Comparison of ENCODE assay signal across 12 mouse cellular contexts in the genomic region with DNA sequence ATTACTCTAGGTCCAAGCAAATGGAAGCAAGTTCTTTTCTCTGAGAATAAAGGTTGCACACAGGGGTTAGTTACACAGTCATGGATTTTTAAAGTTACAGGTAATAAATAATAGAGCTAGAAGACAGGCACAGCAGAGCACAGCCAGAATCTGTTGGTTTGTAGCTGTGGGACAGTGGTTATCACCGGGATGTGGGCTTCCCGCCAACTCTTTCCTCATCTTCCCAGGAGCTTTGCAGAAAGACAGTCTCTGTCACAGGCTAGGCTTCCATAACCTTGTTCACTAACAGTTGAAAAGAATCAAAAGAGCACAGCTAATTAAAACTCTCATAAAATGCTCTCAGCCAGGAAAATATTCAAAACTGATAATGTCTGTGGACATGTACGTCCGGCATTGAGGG. TPM values are rescaled to one million over a fixed set of nuclear protein-coding genes. Genes with fewer than 3 reads are reported as not detected.
A peak's percentile ranks its signal among the peaks of the same experiment; 100 is the strongest.
DNase-seq lines count a peak whose midpoint lies in the region; ATAC-seq lines count a peak whose summit lies in the region.
"Had no signal": no experiment of that assay in that cellular context is flagged by ENCODE, and none has a peak within 500 bp of the region (broad histone marks: within the 10 kb centered on the region; RNA-seq: fewer than 3 reads in every experiment).

No protein-coding gene starts in this region.

- ATAC-seq in midbrain, embryonic 14.5 days (ENCODE audit: low FRiP score, low TSS enrichment) = no peak
- ATAC-seq in midbrain, embryonic 11.5 days (ENCODE audit: low FRiP score) = no peak

- H3K4me3 ChIP-seq in midbrain, embryonic 14.5 days (replicated peaks; ENCODE audit: low read depth, low read length) = no peak overlapping the region
- H3K4me3 ChIP-seq in midbrain, embryonic 11.5 days (ENCODE audit: low read depth, low read length) = no peak overlapping the region
- H3K4me3 ChIP-seq: left cerebral cortex, adult 2 months had no signal

- 0 out of 2 replicates have a peak, but pooled peaks cover 8% of the 10 kb centered on the region for H3K36me3 ChIP-seq in midbrain, embryonic 14.5 days (ENCODE audit: control insufficient read depth, insufficient read depth, low read length)
- H3K36me3 ChIP-seq in midbrain, embryonic 11.5 days (ENCODE audit: control insufficient read depth, insufficient read depth, low read length) = no peaks in the 10 kb centered on the region

- WGBS in midbrain, embryonic 14.5 days = 48% methylated on average over 4 of the region's 4 CpGs
- 69% methylated on average over 4 of the region's 4 CpGs for WGBS in midbrain, embryonic 11.5 days

- H3K27me3 ChIP-seq in midbrain, embryonic 14.5 days (ENCODE audit: control insufficient read depth, insufficient read depth, low read length) = no peaks in the 10 kb centered on the region
- no peaks in the 10 kb centered on the region for H3K27me3 ChIP-seq in midbrain, embryonic 11.5 days (ENCODE audit: control insufficient read depth, insufficient read depth, low read length)

- H3K4me2 ChIP-seq in midbrain, embryonic 14.5 days (ENCODE audit: low read length) = no peak overlapping the region
- H3K4me2 ChIP-seq in midbrain, embryonic 11.5 days = no peak overlapping the region

- H3K27ac ChIP-seq in midbrain, embryonic 14.5 days (replicated peaks; ENCODE audit: low read depth, low read length) = no peak overlapping the region
- no peak overlapping the region for H3K27ac ChIP-seq in midbrain, embryonic 11.5 days (ENCODE audit: low read depth, low read length)
- H3K27ac ChIP-seq: left cerebral cortex, adult 2 months had no signal

- peak; percentile 14 to 35 for DNase-seq in heart, adult 18-20 months
- DNase-seq in heart, postnatal 25 days (ENCODE audit: low spot score) = no peak
- DNase-seq in midbrain, embryonic 14.5 days = peak; percentile 14
- no peak for DNase-seq in midbrain, embryonic 11.5 days (ENCODE audit: low spot score, missing footprints)
- peak; percentile 55 to 58 for DNase-seq in adrenal gland, postnatal 36 days
- DNase-seq in heart, postnatal 36 days = peak; percentile 22 to 31
- DNase-seq in retina, postnatal 1 day = no peak
- no peak for DNase-seq in kidney, adult 9 months
- DNase-seq: kidney, adult 2 months; right cerebral cortex, adult 18-20 months had no signal

- intact Hi-C loops in heart, postnatal 25 days (cut with DNase I) = no loop called here
- intact Hi-C loops in heart, postnatal 36 days (cut with DNase I) = no loop called here

- no peaks in the 10 kb centered on the region; the same call in 1 of the 2 replicates for H3K4me1 ChIP-seq in midbrain, embryonic 14.5 days (ENCODE audit: control insufficient read depth, insufficient read depth, low read length)
- H3K4me1 ChIP-seq in midbrain, embryonic 11.5 days (ENCODE audit: control insufficient read depth, insufficient read depth, low read length) = peaks cover 7% of the 10 kb centered on the region; the same call in 1 of the 2 replicates

- H3K9ac ChIP-seq in midbrain, embryonic 14.5 days (replicated peaks; ENCODE audit: low read length) = no peak overlapping the region
- no peak overlapping the region for H3K9ac ChIP-seq in midbrain, embryonic 11.5 days (ENCODE audit: low read length)

- H3K9me3 ChIP-seq in midbrain, embryonic 14.5 days (ENCODE audit: control insufficient read depth, low read length) = no peaks in the 10 kb centered on the region
- H3K9me3 ChIP-seq in midbrain, embryonic 11.5 days (ENCODE audit: control insufficient read depth, low read length) = no peaks in the 10 kb centered on the region

RNA-seq across cellular contexts. Expression of a gene that starts 42.6 kb away (rescaled TPM):
- 1 to 10 TPM in 1 of 2 experiments, under 1 TPM in 1; 0.30 to 1.4 TPM for total RNA-seq in heart, adult 18-20 months (2021)
- total RNA-seq in heart, postnatal 25 days (2021) = not detected
- polyA plus RNA-seq in midbrain, embryonic 14.5 days (2014; fragmentation: Nextera tagmentation; extraction: Ambion mirVana) = not detected in 2 replicates
- polyA plus RNA-seq in midbrain, embryonic 11.5 days (2014; fragmentation: Nextera tagmentation; extraction: Ambion mirVana) = 0.08 and 0.18 TPM in 2 replicates
- total RNA-seq in adrenal gland, postnatal 36 days (2021) = 1 to 10 TPM; 2.2 to 4.2 TPM
- total RNA-seq in heart, postnatal 36 days (2021) = under 1 TPM in 1 of 2 experiments, not detected in 1; 0.53 TPM
- total RNA-seq: left cerebral cortex, adult 2 months had no signal
- polyA plus RNA-seq: heart, embryonic 14.5 days had no signal

Comparison
In these comparisons a context has a peak if more than half of its experiments do, and no peak if none do; other contexts are left out.
1. DNase-seq: peak in heart, adult 18-20 months (2 of 2), midbrain, embryonic 14.5 days (single experiment), adrenal gland, postnatal 36 days (2 of 2) and heart, postnatal 36 days (2 of 2); none in heart, postnatal 25 days (single experiment), midbrain, embryonic 11.5 days (single experiment), retina, postnatal 1 day (single experiment) and kidney, adult 9 months (single experiment).